Mouse (Mus musculus) myocyte (in vitro differentiated cells): ENCODE measurements around the gene Pou4f1.

Experiments
- E2F4 ChIP-seq: IDR thresholded peaks from one replicate; pipeline ENCODE4 v1.6.1; 2011; ENCODE audit warnings: mild to moderate bottlenecking, control low read depth, moderate library complexity; ENCODE audit not compliant: insufficient read depth
- MAX ChIP-seq: IDR thresholded peaks from one replicate; pipeline ENCODE4 v1.6.1; 2011; ENCODE audit warnings: low read depth, mild to moderate bottlenecking, control low read depth
- POLR2A ChIP-seq: IDR thresholded peaks from one replicate; pipeline ENCODE4 v1.6.1; 2011; ENCODE audit warnings: low read depth, mild to moderate bottlenecking, control low read depth, moderate library complexity; ENCODE audit not compliant: insufficient read length
- POLR2AphosphoS2 ChIP-seq: IDR thresholded peaks from one replicate; pipeline ENCODE4 v1.6.1; 2011; ENCODE audit warnings: low read depth, control low read depth; ENCODE audit not compliant: insufficient read length
- REST ChIP-seq: IDR thresholded peaks from one replicate; pipeline ENCODE4 v1.6.1; 2011; ENCODE audit warnings: mild to moderate bottlenecking, control low read depth, moderate library complexity; ENCODE audit not compliant: insufficient read depth, insufficient read length
- TCF3 ChIP-seq: IDR thresholded peaks from one replicate; pipeline ENCODE4 v1.6.1; 2011; ENCODE audit warnings: low read depth, control low read depth; ENCODE audit not compliant: insufficient read length
- USF1 ChIP-seq: IDR thresholded peaks from one replicate; pipeline ENCODE4 v1.6.1; 2011; ENCODE audit warnings: low read depth, mild to moderate bottlenecking, control low read depth, moderate library complexity

GRCm38 (mm10) chr14:104463631-104464250 lies 4.1 kb downstream of the Pou4f1 start:
- TF ChIP-seq POLR2A, result no peak
- no peak for TF ChIP-seq TCF3
- TF ChIP-seq E2F4, result no peak
- no peak for TF ChIP-seq USF1
- no peak for TF ChIP-seq MAX
- no peak for TF ChIP-seq REST
- no peak for TF ChIP-seq POLR2AphosphoS2
